Mouse (Mus musculus): ENCODE data around the gene Oaz1.

Gene Oaz1

DNA sequence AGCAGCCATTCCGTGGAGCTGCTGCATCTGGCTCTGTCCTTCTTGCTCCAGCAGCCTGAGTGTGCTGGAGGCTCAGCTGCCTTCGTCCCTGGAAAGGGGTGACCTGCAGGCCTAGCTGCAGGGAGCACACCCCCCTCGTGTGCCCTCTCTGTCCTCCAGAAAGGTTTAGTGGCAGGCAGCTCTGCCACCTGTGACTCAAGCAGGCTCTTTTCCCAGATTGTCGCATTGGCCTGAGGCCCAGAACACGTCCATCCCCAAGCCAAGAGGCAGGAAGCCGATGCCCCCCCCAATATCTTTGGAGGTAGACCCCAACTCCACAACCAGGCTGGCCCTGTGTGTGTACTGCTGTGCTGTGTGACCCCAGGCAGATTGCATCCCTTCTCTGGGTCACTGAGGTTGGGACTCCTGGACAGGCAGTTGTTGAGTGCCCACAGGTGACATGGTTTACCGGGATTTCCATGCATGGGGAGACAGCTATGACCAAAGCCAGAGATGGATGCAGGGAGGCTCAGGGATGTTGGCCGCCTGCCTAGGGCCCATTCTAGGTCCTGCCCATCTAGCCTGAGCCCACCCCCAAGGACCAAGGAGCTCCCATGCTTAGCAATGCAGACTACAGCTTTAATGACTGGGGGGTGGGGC, 18.7 kb downstream of the Oaz1 start:
- no peak for DNase-seq (ENCODE audit: low read depth, low spot score)

- DNase-seq (ENCODE audit: low read depth, low spot score), result no peak
Measured at GRCm38 (mm10) chr10:80845732-80846131, 19.3 kb downstream of the Oaz1 start.

DNA sequence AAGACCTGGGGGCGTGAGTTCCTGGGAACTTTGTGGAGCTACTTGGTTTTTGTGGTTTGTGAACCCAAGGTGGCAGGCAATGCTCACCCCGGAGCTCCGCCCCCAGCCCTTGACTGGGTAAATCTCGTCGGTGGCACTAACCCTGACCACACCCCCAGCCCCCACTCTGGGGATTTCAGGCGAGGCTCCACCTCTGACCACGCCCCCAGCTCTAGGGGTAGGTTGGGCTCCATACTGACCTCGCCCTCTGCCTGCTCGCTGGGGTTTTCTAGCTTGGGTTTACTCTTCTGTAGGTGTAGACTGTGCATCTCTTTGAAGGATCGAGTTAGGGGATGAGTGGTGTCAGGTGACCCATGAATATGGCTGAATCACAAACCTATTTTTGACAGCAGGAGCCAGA, 22.1 kb downstream of the Oaz1 start:
- peak; percentile 96 for DNase-seq (ENCODE audit: low read depth, low spot score)

GRCm38 (mm10) chr10:80854913-80855748, 28.7 kb downstream of the Oaz1 start, which contains the start of the genes Lsm7 and Sppl2b:
TSS of gene Lsm7 (minus strand) at chr10:80855209.
TSS of gene Sppl2b (plus strand) at chr10:80855275.
- peak; percentile 97 for DNase-seq (ENCODE audit: low read depth, low spot score)

- DNase-seq (ENCODE audit: low read depth, low spot score), result peak; percentile 23
Measured at GRCm38 (mm10) chr10:80855749-80856073, 29.3 kb downstream of the Oaz1 start.

DNA sequence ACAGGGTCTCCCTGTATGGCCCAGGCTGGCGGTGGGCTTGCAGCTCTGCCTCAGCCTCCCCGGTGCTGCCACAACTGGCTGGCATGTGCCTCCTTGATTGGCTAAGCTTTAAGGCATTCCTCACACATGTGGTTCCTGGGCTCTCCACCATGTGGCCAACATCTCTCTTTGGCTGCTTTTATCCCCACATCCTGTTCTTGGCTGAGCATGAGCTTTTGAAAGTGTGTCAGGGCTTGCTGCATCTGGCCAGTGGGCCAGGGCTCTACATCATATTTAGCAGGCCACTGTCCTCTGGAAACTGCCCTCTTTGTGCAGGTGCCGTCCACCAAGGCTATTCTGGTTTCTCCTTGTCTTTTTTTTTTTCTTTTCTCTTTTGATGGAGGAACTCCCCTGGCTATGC, 29.8 kb downstream of the Oaz1 start:
- DNase-seq (ENCODE audit: low read depth, low spot score), result peak; percentile 44

DNA sequence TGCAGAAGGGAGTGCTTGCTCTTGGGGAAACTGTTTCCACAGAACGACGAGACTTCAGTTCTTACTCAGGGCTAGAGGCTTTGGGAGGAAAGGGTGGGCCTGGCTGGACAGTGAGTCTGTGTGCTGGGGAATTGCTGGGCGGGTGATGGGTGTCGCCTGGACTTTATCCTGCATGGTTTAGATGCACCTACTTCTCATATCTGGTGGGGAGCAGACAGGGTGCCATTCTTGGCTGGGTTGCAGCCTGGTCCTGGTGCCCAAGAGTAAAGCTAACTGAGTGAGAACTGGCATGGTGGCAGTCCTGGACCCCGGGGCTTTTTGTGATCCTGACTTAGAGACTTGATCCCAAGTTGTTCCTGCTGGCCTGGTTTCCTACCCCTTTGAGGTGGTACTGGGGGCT, 30.5 kb downstream of the Oaz1 start:
- no peak for DNase-seq (ENCODE audit: low read depth, low spot score)

GRCm38 (mm10) chr10:80857386-80857785, 30.9 kb downstream of the Oaz1 start:
- DNase-seq (ENCODE audit: low read depth, low spot score), result peak; percentile 75

DNA sequence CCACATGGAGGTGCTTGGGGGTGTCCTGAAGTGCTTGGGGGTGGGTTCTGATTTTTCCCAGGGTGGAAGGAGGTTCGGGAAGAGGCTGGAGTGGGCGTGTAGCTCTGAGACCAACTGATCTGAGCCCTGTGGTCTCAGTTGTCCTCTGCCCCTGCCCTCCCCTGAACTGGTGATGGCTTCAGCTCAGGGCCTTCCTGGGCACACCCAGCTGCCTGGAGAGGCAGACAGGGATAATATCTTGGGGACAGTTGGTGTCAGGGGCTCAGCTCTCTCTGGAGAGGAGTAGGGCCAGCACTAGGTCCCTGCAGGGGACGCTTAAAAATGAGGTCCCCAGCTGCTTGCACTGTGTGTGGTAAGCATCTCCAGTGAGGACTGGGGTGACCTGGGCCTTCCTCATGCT, 31.4 kb downstream of the Oaz1 start:
- no peak for DNase-seq (ENCODE audit: low read depth, low spot score)

DNA sequence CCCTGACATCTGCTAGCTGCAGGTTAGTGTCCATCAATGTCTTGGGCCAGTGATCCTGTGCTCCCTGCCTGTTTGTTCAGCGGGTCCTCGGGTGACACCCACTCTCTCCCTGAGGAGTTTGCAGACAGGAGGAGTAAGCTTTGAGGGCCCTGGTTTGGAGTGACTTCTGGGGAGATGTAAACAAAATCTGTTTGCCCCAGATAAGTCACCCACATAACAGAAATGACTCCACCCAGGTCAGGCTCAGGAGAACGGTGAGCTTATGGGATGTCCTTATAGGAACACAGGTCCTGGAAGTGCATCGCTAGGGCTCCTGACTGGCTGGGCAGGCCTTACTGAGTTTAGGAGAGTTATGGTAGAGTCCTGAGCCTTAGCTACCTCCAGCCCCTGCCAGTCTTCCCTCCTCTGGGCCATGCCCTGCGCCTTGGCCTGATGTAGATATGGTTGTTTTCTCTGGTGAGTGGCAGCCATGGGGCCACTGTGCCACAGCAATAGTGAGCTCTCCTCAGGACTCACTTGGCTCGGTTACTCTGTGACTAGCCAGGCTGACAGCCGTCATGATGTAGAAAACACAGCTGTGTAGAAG, 32.0 kb downstream of the Oaz1 start:
- DNase-seq (ENCODE audit: low read depth, low spot score), result no peak

- no peak for DNase-seq (ENCODE audit: low read depth, low spot score)
Measured at GRCm38 (mm10) chr10:80862305-80862704, 35.8 kb downstream of the Oaz1 start.

DNA sequence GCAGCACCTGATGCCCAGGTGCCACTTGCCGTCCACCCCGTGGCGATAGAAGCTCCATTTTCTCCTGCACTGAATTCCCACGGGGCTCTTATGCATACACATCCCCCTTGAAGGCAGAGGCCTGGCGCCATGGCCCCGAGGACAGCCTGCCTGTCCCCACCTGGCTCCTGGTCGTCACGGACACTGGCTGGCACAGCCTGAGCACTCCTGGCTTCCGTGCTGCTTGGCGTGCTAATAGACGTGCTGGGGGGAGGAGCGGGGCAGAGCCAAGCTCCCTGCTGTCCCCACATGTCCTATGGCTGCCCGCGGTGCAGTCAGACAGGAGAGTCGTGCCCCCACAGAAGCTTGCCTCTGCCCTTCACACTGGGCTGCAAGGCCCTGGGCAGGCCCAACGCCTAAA, 38.0 kb downstream of the Oaz1 start:
- no peak for DNase-seq (ENCODE audit: low read depth, low spot score)

GRCm38 (mm10) chr10:80870993-80871392, 44.5 kb downstream of the Oaz1 start:
- no peak for DNase-seq (ENCODE audit: low read depth, low spot score)

DNA sequence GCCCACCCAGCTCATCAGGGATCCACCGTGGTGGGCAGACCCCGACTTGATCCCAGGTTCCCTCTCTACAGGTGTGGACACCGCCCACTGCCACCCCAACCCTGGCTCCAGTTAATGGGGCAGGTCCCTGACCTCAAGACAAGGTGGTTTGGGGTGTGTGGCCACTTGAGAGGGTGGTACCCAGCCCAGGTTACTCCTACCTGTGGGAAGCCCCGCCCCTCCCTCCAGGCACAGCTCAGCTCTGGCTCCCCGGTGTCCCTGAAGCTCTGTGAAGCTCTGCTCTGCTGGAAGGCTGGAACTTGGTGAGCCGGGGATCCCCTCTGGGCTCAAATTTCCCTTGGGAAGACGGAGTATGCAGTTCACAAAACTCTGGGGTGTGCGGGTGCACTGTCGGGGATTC, 45.1 kb downstream of the Oaz1 start, which contains the start of gene Tmprss9:
Tmprss9 (plus strand) TSS at position 268 of the 400 bp plus-strand sequence.
- peak; percentile 25 for DNase-seq (ENCODE audit: low read depth, low spot score)

GRCm38 (mm10) chr10:80874035-80874434, 47.6 kb downstream of the Oaz1 start:
- DNase-seq (ENCODE audit: low read depth, low spot score), result no peak

GRCm38 (mm10) chr10:80876028-80876427, 49.6 kb downstream of the Oaz1 start:
- peak; percentile 83 for DNase-seq (ENCODE audit: low read depth, low spot score)

DNA sequence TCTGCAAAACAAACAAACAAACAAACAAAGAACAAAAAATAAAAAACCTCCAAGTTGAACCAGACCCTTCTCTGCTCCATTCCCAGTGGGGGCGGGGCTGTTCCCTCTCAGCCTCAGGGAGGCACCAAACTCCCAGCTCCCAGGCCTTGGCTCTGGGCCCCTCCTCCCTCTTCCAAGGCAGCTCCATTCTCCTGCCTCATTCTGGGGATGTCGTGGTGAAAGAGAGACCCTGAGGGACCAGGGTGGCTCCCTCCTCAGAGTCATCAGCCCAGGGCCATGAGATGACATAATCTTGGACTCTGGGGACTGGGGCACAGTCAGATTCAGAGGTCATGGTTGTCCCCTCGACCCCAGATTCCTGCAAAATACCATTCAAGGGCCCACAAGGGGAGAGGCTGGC, 50.1 kb downstream of the Oaz1 start:
- DNase-seq (ENCODE audit: low read depth, low spot score), result peak; percentile 61
